Mouse (Mus musculus) CH12.LX (cell line): ENCODE data around the gene Grik2. TPM values are rescaled to one million over a fixed set of nuclear protein-coding genes. Genes with fewer than 3 reads are reported as not detected.

Source experiments
- DNase-seq: peaks from one replicate; pipeline ENCODE4 v3.0.0-alpha.2; 2013; ENCODE audit errors: extremely low read depth
- H3K27ac ChIP-seq: 2 replicates; pipeline ENCODE4 v1.5.1; 2012; ENCODE audit warnings: low read depth, mild to moderate bottlenecking, control low read depth, moderate library complexity; ENCODE audit not compliant: insufficient read depth
- H3K27me3 ChIP-seq: replicated peaks from 2 replicates; pipeline ENCODE3; 2012; ENCODE audit warnings: inconsistent platforms
- H3K36me3 ChIP-seq, 2 experiments: replicated peaks in 1 of 2; 2 replicates each; pipeline versions ENCODE3 to v1.6.1; 2012; ENCODE audit warnings: inconsistent platforms in 1 of 2, low read length in 1 of 2, mild to moderate bottlenecking in 1 of 2, mixed read lengths in 1 of 2, moderate library complexity in 1 of 2; ENCODE audit not compliant: control insufficient read depth in 1 of 2, insufficient read depth in 1 of 2
- H3K4me1 ChIP-seq, 2 experiments: 2 replicates each; pipeline ENCODE4 v1.6.1; 2012; ENCODE audit warnings: inconsistent platforms in 1 of 2, moderate library complexity in 1 of 2; ENCODE audit not compliant: insufficient read depth in 2 of 2, control insufficient read depth in 1 of 2
- H3K4me2 ChIP-seq: 2 replicates; pipeline ENCODE4 v1.6.1; 2012; ENCODE audit warnings: low read depth, mild to moderate bottlenecking, control low read depth; ENCODE audit not compliant: poor library complexity, insufficient read depth, severe bottlenecking
- H3K4me3 ChIP-seq, 3 experiments: fragments of 150-350 bp in 1 of 3; sonication (generic) in 1 of 3; replicated peaks in 1 of 3; 2 replicates each; pipeline versions ENCODE3 to v1.5.1; 2011 to 2012; ENCODE audit warnings: low read depth in 2 of 3, low read length in 2 of 3, mild to moderate bottlenecking in 2 of 3, moderate library complexity in 2 of 3, control low read depth in 1 of 3, improper control_type of control experiment in 1 of 3, inconsistent platforms in 1 of 3, mixed read lengths in 1 of 3; ENCODE audit not compliant: poor library complexity in 1 of 3
- H3K79me2 ChIP-seq: replicated peaks from 2 replicates; pipeline ENCODE4 v1.6.1; 2012; ENCODE audit warnings: mild to moderate bottlenecking, moderate library complexity; ENCODE audit not compliant: control insufficient read depth, poor library complexity, insufficient read depth, severe bottlenecking; ENCODE audit errors: extremely low read depth
- H3K9ac ChIP-seq: 2 replicates; pipeline ENCODE4 v1.6.1; 2012; ENCODE audit warnings: low read depth, mild to moderate bottlenecking, control low read depth, moderate library complexity; ENCODE audit not compliant: insufficient read depth
- H3K9me3 ChIP-seq: replicated peaks from 2 replicates; pipeline ENCODE3; 2012; ENCODE audit warnings: low read length, inconsistent platforms, mixed read lengths
- BHLHE40 ChIP-seq: IDR thresholded peaks from 2 replicates; pipeline ENCODE4 v1.6.1; 2011; ENCODE audit warnings: mild to moderate bottlenecking, low read depth, low read length, improper control_type of control experiment
- CHD1 ChIP-seq: IDR thresholded peaks from 2 replicates; pipeline ENCODE4 v1.6.1; 2012; ENCODE audit warnings: low read depth, low read length, improper control_type of control experiment, inconsistent platforms
- CHD2 ChIP-seq: IDR thresholded peaks from 2 replicates; pipeline ENCODE4 v1.6.1; 2011; ENCODE audit warnings: low read length, improper control_type of control experiment
- CTCF ChIP-seq, 2 experiments: IDR thresholded peaks in 1 of 2; conservative IDR thresholded peaks in 1 of 2; 2 replicates each; pipeline ENCODE4 v1.5.1; 2011 to 2012; ENCODE audit warnings: low read depth in 2 of 2, low read length in 2 of 2, improper control_type of control experiment in 1 of 2, inconsistent platforms in 1 of 2, mild to moderate bottlenecking in 1 of 2, moderate library complexity in 1 of 2
- ELF1 ChIP-seq: IDR thresholded peaks from 2 replicates; pipeline ENCODE4 v1.6.1; 2014; ENCODE audit warnings: low read depth, mild to moderate bottlenecking, inconsistent platforms, low read length, improper control_type of control experiment
- GABPA ChIP-seq: IDR thresholded peaks from 2 replicates; pipeline ENCODE4 v1.6.1; 2012; ENCODE audit warnings: low read depth, low read length, improper control_type of control experiment, inconsistent platforms; ENCODE audit not compliant: insufficient replicate concordance
- HCFC1 ChIP-seq: IDR thresholded peaks from 2 replicates; pipeline ENCODE4 v1.6.1; 2012; ENCODE audit warnings: low read depth, mild to moderate bottlenecking, inconsistent platforms, low read length, improper control_type of control experiment
- IRF4 ChIP-seq: IDR thresholded peaks from 2 replicates; pipeline ENCODE4 v1.6.1; 2014; ENCODE audit warnings: low read depth, mild to moderate bottlenecking, inconsistent platforms, low read length, improper control_type of control experiment
- JUN ChIP-seq: IDR thresholded peaks from 2 replicates; pipeline ENCODE4 v1.6.1; 2011; ENCODE audit warnings: low read depth, mild to moderate bottlenecking, low read length, improper control_type of control experiment, moderate library complexity; ENCODE audit not compliant: insufficient read depth
- JUND ChIP-seq: conservative IDR thresholded peaks from 2 replicates; pipeline ENCODE4 v1.6.1; 2011; ENCODE audit warnings: low read depth, low read length, improper control_type of control experiment
- KAT2A ChIP-seq: IDR thresholded peaks from 2 replicates; pipeline ENCODE4 v1.6.1; 2012; ENCODE audit warnings: low read length, improper control_type of control experiment, inconsistent platforms; ENCODE audit not compliant: insufficient replicate concordance
- MAX ChIP-seq: IDR thresholded peaks from 2 replicates; pipeline ENCODE4 v1.6.1; 2011; ENCODE audit warnings: low read length, improper control_type of control experiment
- MAZ ChIP-seq: IDR thresholded peaks from 2 replicates; pipeline ENCODE4 v1.6.1; 2012; ENCODE audit warnings: low read depth, mild to moderate bottlenecking, inconsistent platforms, low read length, improper control_type of control experiment, moderate library complexity
- MEF2A ChIP-seq: IDR thresholded peaks from 2 replicates; pipeline ENCODE4 v1.6.1; 2014; ENCODE audit warnings: low read depth, mild to moderate bottlenecking, inconsistent platforms, low read length, improper control_type of control experiment, borderline replicate concordance
- NELFE ChIP-seq: IDR thresholded peaks from 2 replicates; pipeline ENCODE4 v1.6.1; 2011; ENCODE audit warnings: low read depth, low read length, improper control_type of control experiment
- NRF1 ChIP-seq: IDR thresholded peaks from 2 replicates; pipeline ENCODE4 v1.6.1; 2014; ENCODE audit warnings: low read depth, mild to moderate bottlenecking, inconsistent platforms, low read length, improper control_type of control experiment, moderate library complexity
- PAX5 ChIP-seq: IDR thresholded peaks from 2 replicates; pipeline ENCODE4 v1.6.1; 2012; ENCODE audit warnings: low read length, inconsistent platforms, mixed read lengths
- SIN3A ChIP-seq: IDR thresholded peaks from 2 replicates; pipeline ENCODE4 v1.6.1; 2012; ENCODE audit warnings: low read length, improper control_type of control experiment, inconsistent platforms
- SMC3 ChIP-seq: IDR thresholded peaks from 2 replicates; pipeline ENCODE4 v1.6.1; 2011; ENCODE audit warnings: low read depth, low read length, improper control_type of control experiment
- TBP ChIP-seq: conservative IDR thresholded peaks from 2 replicates; pipeline ENCODE4 v1.6.1; 2011; ENCODE audit warnings: low read depth, low read length, improper control_type of control experiment
- TCF12 ChIP-seq: IDR thresholded peaks from 2 replicates; pipeline ENCODE4 v1.6.1; 2014; ENCODE audit warnings: low read depth, mild to moderate bottlenecking, inconsistent platforms, low read length, improper control_type of control experiment
- ZKSCAN1 ChIP-seq: IDR thresholded peaks from 2 replicates; pipeline ENCODE4 v1.6.1; 2012; ENCODE audit warnings: low read depth, inconsistent platforms, low read length, improper control_type of control experiment, borderline replicate concordance
- ZMIZ1 ChIP-seq: IDR thresholded peaks from 2 replicates; pipeline ENCODE4 v1.6.1; 2012; ENCODE audit warnings: low read depth, mild to moderate bottlenecking, inconsistent platforms, low read length, improper control_type of control experiment
- dilution Hi-C: fragments of 300-500 bp; cut with MboI; formaldehyde crosslinking; loops from 2 replicates; pipeline ENCODE4 v1.14.3; 2020; ENCODE audit warnings: low sequenced_read_pairs; ENCODE audit not compliant: extremely low pct_unique_long_range_greater_than_20kb, extremely low pct_ligation_motif_present
- in situ Hi-C: fragments of 300-500 bp; cut with MboI; formaldehyde crosslinking; loops from 3 replicates; pipeline ENCODE4 v1.14.3; 2019; ENCODE audit warnings: low sequenced_read_pairs, low pct_ligation_motif_present, low pct_unique_long_range_greater_than_20kb, mixed read lengths
- polyA plus RNA-seq: library from polyadenylated mRNA; unstranded; fragments of >175 nt; gene quantifications from 2 replicates; pipeline ENCODE4 v1.2.1, GENCODE M21; 2012; ENCODE audit warnings: low read depth; ENCODE audit not compliant: insufficient read length
- total RNA-seq, 2 experiments: library from RNA; depleted of rRNA; stranded (reverse); fragments of 300-350 nt in 1 of 2; fragments of >200 nt in 1 of 2; gene quantifications; 2 replicates each; pipeline ENCODE4 v1.2.3; 2012 to 2014

Gene Grik2
- total and polyA plus RNA-seq, 3 experiments = not detected

GRCm38 (mm10) chr10:49794129-49794528 lies 5.6 kb upstream of the Grik2 start:
- DNase-seq = no peak
- H3K36me3 ChIP-seq = no peaks in the 10 kb centered on the region
- dilution Hi-C loops (no loop called here), in situ Hi-C loops (no loop called here)
- no peak overlapping the region for H3K4me2 ChIP-seq
- no peaks in the 10 kb centered on the region for H3K27me3 ChIP-seq
- no peaks in the 10 kb centered on the region for H3K4me1 ChIP-seq
- no peaks in the 10 kb centered on the region for H3K9me3 ChIP-seq
- TF ChIP-seq SMC3 = no peak
- no peak for TF ChIP-seq TCF12
- TF ChIP-seq NRF1 = no peak
- no peak for TF ChIP-seq GABPA
- no peak for TF ChIP-seq ZMIZ1
- TF ChIP-seq IRF4 = no peak
- no peak for TF ChIP-seq ZKSCAN1
- TF ChIP-seq HCFC1 = no peak
- no peak for TF ChIP-seq MAX
- no peak for TF ChIP-seq MEF2A
- no peak for TF ChIP-seq JUND
- no peak for TF ChIP-seq MAZ
- no peak for TF ChIP-seq PAX5
- TF ChIP-seq SIN3A = no peak
- no peak for TF ChIP-seq TBP
- no peak for TF ChIP-seq CHD2
- TF ChIP-seq CHD1 = no peak
- no peak for TF ChIP-seq KAT2A
- no peak for TF ChIP-seq CTCF (conservative IDR thresholded peaks at IDR 0.05 in 1 of 2, IDR thresholded peaks at IDR 0.05 in 1 of 2; ENCODE audit: low read depth in 2 of 2, low read length in 2 of 2)
- H3K79me2 ChIP-seq = no peaks in the 10 kb centered on the region
- H3K9ac ChIP-seq = no peak overlapping the region
- no peak overlapping the region for H3K27ac ChIP-seq
- no peak overlapping the region for H3K4me3 ChIP-seq

- Histone ChIP-seq H3K4me3 (no peak overlapping the region), H3K9ac (no peak overlapping the region), H3K27me3 (no peaks in the 10 kb centered on the region), H3K27ac (no peak overlapping the region), H3K79me2 (no peaks in the 10 kb centered on the region), H3K9me3 (no peaks in the 10 kb centered on the region), H3K4me2 (no peak overlapping the region), H3K36me3 (no peaks in the 10 kb centered on the region), H3K4me1 (no peaks in the 10 kb centered on the region)
- no peak for DNase-seq
- in situ Hi-C loops (no loop called here), dilution Hi-C loops (no loop called here)
- TF ChIP-seq MAX (no peak), KAT2A (no peak), JUND (no peak), PAX5 (no peak), IRF4 (no peak), NRF1 (no peak), NELFE (no peak), ELF1 (no peak), BHLHE40 (no peak), JUN (no peak)
These were observed 1.8 kb upstream of the Grik2 start for GRCm38 (mm10) chr10:49790326-49790725.
